Mouse (Mus musculus) large intestine, adult 2 months (tissue): ENCODE data around the gene Nanos1. TPM values are rescaled to one million over a fixed set of nuclear protein-coding genes. Genes with fewer than 3 reads are reported as not detected.

ENCODE experiments used
- DNase-seq: peaks from one replicate; pipeline ENCODE4 v3.0.0-alpha.2; 2012; ENCODE audit warnings: low read depth, low spot score
- WGBS: fragments of 180-500 bp; shearing (Covaris S2); methylation state at CpG from one replicate; pipeline ENCODE4 v1.1.7; 2018; 5-methylcytosine and 5-hydroxymethylcytosine counted together
- polyA plus RNA-seq: library from polyadenylated mRNA; depleted of rRNA; stranded (reverse); fragments of >200 nt; gene quantifications from 2 replicates; pipeline ENCODE4 v1.2.3, GENCODE M21; 2012; rRNA removed

The Nanos1 gene
- 0.35 and 0.40 TPM in 2 replicates for polyA plus RNA-seq

DNA sequence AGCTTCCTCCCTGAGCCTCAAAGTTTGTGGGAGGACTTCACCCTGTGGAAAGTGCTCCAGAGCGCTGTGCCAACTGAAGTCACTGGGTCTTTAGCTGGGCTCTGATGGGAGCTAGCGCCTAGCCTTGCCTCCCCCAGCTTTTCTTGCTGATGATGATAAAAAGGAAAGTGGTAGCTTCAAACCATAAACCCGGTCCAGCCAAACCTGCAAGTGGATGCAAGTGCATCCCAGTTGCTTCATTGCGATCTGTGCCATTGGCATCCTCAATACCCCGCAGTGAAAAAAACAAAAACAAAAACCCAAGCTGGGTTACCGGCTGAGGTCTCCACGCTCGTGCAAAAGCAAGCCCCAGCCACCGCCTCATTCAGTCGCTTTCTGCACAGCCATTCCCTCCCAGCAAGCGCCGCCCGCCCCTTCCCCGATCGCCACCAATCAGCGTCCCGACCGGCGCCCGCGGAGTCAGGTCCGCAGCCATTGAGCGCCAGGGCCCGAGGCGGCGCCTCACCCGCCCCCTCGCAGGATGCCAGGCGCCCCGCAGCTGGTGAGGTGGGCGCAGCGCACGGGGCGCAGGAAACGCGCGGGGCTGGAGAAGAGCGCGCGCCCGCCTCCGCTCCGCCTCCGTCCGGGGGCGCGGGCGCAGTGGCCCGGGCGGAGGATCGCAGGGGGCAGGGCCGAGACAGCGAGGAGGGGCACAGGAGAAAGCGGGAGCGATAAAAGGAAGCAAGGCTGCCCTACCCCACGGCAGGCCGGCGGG is at the start of gene Nanos1:
Nanos1 (plus strand) TSS at position 550 of the 754 bp plus-strand sequence.
- peak; percentile 43 for DNase-seq
- under 1% methylated on average over 58 of the region's 58 CpGs for WGBS

DNA sequence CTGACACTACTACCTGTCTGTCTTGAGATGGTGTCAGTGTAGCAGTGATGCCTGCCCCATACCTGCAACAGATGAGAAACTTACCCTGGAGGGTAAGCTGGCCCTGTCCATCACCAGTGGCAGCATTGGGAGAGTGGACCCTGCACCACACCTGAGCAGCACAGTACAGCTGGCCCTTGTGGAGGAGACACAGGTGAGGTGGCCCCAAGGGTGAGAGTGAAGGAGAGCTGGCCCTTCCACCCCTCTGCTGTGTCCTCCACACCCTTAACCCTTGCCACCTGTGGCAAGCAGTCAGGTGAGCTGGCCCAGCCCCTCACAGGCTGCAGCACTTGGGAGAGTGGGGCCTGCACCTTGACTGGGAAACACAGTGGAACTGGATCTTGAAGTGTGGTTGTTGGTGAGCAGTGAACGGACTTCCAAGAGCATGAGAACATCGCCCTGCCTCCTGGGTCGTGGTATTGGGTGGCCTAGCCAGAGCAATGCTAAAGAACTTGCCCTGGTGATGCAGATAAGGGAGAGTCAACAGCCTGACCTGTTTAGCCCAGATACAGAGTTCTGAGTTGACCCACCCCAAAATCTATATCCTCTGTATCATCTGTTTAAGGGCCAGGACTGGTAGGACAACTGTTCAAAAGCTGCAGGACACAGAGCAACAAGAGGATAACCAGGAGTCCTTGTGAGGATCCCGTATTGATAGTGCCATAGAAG is 46.4 kb upstream of the Nanos1 start:
- 82% methylated on average over 4 of the region's 4 CpGs for WGBS
- no peak for DNase-seq

DNA sequence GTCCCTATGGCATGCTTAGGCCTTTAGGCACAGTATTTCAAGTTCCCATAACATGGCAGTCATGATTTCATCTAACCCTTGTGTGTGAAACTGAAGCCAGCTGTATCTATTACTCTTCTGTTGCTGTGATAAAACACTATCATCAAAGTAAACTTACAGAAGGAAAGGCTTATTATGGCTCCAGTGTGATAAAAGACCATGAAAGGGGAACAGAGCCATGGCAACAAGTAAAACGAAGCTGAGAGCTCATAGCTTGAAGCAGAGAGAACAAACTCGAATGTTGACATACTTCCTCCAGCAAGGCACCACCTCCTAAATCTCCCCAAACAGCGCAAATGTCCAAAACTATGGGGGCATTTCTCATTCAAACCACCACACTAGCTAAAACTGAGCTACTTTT is 45.6 kb upstream of the Nanos1 start:
- WGBS: 25% methylated on average over 3 of the region's 3 CpGs
- DNase-seq: no peak

DNA sequence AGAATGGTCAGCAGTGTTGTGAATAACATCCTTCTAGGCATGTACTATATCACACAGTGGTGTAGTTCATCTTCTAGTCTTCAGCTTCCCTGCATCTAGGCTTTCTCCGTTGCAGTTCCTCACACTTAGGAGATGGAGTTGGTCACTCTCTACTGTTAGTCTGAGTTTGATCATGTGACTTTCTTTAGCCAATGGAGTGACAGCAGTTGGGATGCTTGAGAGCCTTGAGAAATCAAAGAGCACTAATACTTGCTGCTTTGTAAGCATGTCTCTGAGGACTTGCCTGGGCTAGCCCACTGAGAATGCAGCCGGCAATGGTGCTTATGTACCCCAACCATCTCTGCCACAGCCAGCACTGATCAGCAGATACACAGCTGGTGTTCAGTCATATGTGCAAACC is 43.2 kb upstream of the Nanos1 start:
- DNase-seq: no peak
- WGBS: 81% methylated on average over 2 of the region's 2 CpGs

DNA sequence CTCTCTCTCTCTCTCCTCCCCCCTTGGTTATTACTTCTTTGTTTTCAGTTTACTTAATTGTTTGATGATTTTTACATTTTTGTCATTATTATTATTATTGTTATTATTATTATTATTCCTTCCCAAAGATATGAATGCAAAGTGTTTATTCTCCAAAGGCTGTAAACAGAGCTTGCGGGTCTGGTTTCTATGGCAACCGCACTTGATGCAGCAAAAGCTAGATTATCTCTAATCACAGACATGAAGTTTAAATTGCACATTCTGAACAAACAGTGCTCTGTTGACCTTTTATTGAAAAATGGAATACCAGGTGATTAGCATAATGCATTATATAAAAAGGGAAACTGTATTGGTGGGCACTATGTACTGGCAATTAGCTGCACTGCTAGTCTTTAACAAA is 39.4 kb upstream of the Nanos1 start:
- 88% methylated on average over 2 of the region's 2 CpGs for WGBS
- no peak for DNase-seq

DNA sequence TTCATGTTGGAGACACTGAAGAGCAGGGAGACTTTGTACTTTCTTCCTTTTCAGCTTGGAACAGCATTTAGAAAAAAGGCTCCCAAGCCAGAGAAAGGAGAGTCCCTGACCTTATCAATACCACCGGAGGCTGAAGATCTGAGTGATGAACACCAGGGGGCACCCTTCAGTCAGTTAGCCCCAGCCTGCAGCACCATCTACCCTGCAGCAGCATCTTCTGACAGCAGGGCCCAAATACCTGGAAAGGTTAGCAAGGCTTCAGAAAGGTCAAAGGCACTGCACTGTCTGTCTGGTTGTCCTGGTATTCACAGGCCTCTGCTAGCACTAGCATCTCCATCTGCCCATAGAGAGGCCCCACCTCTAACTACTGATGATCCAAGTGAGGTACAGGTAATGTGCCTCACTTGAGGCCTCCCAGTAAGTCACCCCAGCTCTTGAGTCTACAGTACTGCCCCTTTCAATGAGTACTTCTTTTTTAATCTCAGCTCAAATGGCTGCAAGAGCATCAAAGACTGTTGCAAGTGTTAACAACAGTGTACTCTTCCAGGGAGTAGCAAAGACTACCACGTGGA is 25.4 kb upstream of the Nanos1 start:
- peak; percentile 25 for DNase-seq
- WGBS: 53% methylated on average over 2 of the region's 2 CpGs

DNA sequence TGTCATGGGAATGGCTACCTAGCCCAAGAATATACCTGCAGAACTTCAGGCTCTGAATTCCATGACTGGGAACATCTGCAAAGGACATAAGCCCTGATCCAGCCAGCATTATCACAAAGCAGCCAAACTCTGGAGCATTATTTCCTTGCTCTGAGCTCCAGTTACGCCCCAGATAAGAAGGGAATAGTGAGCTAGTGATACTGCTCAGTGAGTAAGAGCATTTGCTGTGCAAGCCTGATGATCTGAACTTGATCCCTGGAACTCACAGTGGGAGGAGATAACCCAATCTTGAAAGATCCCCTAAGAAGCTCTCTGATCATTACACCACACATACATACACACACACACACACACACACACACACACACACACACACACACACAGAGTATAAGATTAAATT is 24.5 kb upstream of the Nanos1 start:
- WGBS: 75% methylated on average over 1 of the region's 1 CpGs
- no peak for DNase-seq

DNA sequence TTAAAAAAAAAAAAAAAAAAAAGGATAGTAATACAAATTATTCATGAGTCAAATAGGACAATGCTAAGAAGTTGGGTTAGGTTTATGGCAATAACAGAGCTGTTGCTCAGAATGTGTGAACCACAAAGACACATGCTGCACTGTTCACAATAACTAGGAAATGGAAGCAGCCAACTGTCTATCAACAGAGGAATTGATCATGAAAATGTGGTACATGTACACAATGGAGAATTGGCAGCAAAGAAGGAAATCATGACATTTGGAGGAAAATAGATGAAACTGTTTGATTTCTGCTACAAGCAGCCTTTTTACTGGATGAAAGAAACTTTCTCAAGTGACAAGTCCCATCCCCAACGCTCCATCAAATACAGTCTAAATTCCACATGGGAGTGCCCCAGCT is 23.8 kb upstream of the Nanos1 start:
- DNase-seq: no peak
- WGBS: 71% methylated on average over 1 of the region's 1 CpGs

DNA sequence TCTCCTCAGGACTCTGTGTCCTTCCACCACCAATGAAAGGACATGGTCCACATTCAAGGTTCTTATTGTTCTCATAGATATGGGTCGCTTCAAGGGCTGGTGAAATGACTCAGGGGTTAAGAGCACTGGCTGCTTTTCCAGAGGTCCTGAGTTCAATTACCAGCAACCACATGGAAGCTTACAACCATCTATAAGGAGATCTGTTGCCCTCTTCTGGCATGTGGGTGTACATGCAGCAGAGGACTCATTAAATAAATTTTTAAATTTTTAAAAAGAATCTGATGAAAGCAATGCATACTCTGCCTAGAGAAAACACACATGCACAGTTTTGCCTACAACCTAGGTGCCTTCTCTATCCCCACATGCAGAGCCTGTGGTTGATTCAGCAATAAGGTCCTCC is 15.2 kb upstream of the Nanos1 start:
- no peak for DNase-seq
- 58% methylated on average over 1 of the region's 1 CpGs for WGBS

DNA sequence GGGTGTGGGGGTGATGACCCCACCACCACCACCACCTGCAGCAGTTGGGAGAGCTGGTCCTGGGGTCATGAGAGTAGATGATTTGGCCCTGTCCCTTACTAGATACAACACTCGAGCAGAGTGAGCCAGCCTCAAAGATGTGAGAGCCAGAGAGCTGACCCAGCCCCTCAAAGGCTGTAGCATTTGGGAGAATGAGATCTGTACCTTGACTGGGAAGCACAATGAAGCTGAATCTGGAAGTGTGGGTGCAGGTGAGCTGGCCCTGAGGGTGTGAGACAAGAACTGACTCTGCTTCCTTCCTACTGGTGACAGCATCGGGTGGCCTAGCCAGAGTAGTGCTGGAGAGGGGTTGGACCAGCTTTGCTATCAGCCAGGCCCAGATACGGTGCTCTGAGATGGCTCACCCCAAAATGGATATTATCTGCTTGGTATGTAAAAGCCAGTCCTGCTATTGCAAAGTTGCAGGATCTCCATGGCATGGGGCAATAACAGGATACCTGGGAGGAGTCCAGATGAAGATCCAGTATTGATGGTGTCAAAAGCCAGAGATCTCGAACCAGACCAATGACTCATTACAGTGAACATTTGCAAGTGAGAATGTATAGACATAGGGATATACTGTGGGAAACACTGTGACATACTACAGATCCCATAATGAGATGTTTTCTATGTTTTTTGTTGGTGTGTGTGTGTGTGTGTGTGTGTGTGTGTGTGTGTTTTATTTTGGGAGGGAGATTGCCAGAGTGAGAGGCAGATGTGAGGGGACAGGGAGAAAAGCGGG is 11.8 kb upstream of the Nanos1 start:
- WGBS: 65% methylated on average over 5 of the region's 5 CpGs
- no peak for DNase-seq

DNA sequence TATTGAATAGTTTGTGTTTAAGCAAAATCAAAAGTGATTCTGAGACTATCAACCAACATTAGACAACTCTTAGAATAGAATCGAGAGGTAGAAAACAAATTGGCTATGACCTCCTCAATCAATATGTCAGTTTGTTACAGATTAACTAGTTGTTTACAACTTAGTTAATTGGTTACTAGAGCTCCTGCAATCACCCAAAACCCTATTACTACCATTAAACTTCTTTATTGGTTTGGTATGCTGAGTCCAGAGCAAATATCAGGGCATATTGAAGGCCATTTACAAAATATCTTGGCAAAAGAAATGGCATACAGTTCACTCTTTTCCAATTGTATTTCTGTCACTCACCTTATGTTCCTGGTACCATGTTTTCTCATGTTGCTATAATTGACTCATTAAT is 8.0 kb upstream of the Nanos1 start:
- WGBS: 39% methylated on average over 1 of the region's 1 CpGs
- DNase-seq: no peak

DNA sequence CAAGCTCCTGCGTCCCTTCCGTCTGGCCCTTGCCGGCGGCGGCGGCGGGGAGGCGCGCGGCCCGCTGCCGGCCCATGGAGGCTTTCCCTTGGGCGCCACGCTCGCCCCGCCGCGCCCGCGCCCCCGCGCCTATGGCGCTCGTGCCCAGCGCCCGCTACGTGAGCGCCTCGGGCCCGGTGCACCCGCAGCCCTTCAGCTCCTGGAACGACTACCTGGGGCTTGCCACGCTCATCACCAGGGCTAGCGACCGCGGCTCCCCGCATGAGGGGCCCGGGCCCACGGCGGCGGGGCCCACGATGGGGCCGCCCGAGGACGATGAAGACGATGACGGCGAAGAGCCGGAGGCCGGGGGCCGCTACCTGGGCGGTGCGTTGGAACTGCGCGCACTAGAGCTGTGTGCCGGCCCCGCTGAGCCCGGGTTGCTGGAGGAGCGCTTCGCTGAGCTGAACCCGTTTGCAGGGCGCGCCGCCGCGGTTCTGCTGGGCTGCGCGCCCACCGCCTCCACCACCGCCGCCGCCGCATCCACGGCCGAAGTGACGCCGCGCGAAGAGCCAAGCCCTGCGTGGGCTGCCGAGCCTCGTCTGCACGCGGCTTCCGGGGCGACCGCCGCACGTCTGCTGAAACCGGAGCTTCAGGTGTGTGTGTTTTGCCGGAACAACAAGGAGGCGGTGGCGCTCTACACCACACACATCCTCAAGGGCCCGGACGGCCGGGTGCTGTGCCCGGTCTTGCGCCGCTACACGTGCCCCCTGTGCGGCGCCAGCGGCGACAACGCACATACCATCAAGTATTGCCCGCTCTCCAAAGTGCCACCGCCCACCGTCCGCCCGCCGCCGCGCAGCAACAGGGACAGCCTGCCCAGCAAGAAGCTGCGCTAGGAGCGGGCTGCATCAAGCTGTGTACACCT is 658 bp downstream of the Nanos1 start:
- DNase-seq: no peak
- WGBS: under 1% methylated on average over 108 of the region's 115 CpGs

DNA sequence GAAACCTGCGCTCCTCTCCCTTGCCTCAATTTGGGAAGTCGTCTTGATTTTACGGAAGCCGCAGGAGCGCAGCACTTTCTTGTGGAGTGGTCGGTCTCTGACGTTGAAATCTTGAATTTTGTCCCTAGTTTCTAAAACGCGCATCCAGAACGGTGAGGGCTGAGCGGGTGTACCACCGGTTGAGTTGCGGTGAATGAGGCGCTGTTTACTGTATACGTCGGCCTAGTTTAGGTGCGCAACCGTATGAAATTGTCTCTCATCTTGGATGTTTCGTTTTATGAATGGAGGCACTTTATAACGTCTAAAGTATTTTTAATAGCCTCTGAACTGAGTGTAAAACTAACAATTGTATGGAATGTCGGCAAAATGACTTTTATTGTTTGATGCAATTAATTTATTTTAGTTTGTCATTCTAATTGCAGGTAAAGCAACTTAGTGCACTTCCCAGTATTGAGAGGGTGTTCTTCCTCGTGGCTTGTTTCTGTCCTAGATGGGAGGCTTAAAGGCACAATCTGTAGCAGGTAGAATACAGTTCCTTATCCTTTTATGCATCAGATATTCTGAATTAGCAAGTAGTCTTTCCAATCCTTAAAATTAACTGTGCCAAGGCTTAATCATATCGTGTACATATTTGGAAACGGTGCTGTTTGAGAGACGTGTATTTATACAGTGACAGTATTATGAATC is 1.5 kb downstream of the Nanos1 start:
- DNase-seq: no peak
- 5% methylated on average over 25 of the region's 25 CpGs for WGBS

DNA sequence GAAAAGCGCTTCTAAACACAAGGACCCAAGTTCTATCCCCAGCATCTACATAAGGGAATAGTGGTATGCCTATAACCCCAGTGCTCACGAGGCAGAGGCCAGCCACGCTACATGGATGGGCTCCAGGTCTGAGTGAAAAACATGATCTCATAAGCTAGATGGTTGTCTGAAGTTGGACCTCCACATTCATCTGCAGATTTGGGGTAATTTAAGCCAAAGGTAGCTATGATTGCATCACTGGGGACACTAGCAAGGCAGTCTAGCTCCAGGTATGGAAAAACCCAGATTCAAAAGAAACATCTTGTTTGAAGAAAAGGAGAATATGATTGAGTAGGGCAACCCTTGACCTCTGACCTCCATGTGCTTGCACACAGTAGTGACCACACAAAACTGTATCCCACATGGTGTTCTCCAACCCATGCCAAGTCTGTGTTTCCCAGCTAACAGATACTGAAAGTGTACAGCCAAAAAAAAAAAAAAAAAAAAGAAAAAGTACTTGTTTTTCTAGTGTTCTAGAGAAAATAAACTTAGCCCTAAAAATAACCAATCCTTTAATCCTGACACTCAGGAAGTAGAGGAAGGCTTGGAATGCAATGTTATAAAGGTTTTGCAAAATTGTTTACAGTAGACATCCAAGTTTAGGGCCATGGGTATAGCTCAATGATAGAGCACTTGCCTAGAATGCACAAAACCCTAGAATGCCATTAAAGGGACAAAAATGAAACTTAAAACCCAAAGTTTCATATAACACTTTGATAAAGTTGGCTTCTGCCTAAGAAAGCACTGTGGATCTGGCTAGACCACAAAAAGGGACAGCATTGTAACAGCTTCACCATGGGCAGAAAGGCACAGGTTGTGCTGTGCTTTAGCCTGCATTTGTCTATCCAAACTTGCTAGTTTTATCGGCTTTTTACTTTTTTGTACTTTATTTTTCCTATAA is 3.4 kb downstream of the Nanos1 start:
- 86% methylated on average over 4 of the region's 4 CpGs for WGBS
- no peak for DNase-seq

DNA sequence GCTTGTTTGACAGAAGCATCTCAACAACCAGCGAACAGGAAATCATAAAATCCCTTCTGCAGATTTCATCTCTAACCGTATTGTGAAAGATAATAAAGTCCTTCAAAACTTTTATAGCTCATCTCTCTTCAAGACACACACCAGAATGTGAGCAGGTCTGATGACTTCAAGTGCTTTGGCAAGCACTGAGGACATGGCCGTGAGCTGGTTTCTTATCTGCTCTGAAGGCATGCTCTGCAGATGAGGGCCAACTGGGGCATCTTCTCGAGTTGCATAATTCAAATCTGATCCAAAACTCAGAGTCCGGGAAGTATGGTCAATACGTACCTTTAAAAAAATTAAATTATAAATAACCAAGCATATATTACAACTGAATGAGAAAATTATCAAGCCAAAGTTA is 17.6 kb downstream of the Nanos1 start:
- 74% methylated on average over 6 of the region's 6 CpGs for WGBS
- no peak for DNase-seq

DNA sequence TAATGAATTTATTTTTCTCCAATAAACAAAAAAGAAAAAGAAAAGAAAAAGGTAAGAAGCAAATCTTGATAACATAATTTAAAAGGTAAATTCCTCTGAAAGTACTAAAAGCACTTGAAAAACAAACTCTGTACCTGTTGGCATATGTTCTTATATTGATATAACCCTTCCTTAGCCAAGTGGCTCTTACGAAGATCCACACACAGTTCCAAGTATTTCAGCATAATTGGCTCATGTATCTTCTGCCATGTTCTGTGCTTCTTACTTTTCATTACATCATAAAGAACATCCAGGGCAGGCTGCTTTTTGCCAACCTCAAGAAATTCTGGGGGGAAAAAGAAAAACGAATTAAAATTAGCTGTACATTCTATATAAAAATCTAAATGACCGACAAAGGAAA is 26.2 kb downstream of the Nanos1 start:
- WGBS: 64% methylated on average over 3 of the region's 3 CpGs
- DNase-seq: no peak

DNA sequence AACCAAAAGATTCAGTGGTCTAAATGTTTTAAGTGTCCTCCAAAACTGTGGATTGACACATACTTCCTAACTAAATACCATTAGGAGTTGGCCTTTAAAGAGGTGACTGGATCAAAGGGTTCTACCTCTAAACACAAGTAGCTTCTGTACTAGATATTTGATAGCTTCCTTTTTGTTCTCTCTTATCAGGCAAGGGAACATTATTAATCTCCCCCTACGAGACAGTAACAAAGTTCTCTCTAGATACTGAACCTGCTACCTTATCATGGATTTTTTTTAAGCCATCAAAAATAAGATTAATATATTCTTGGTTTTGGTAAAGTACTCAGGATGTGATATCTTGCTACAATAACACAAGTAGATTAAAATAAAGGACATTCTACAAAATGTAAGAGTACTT is 28.9 kb downstream of the Nanos1 start:
- DNase-seq: no peak
- WGBS: 36% methylated on average over 1 of the region's 1 CpGs
